Comparison of ENCODE assay signal across 12 mouse cellular contexts in the genomic region with DNA sequence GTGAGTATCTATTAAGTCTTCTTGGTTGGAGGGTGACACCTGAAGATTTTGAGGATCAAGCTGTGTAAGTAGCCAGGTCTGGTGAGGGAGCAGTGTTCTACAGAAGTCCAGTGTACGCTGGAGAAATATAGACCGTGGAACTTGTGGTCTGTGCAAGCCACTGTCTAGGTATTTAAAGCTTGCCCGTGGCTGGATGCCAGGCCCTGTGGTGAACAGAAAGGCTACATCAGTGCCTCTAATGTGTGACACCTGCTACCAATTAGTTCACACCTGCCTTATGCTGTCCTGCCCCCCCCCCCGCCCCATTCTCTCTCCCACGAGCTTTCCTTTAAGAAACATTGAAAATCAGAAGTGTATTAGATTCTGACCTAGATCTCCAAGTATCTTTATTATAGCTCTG. TPM values are rescaled to one million over a fixed set of nuclear protein-coding genes. Genes with fewer than 3 reads are reported as not detected.
DNase-seq lines count a peak whose midpoint lies in the region.
"Had no signal": no experiment of that assay in that cellular context is flagged by ENCODE, and none has a peak within 500 bp of the region (broad histone marks: within the 10 kb centered on the region; RNA-seq: fewer than 3 reads in every experiment).

No protein-coding gene starts in this region.

- DNase-seq in heart, adult 11 months: peak; percentile 76
- no peak for DNase-seq in heart, adult 8-10 months (ENCODE audit: low spot score)
- peak; percentile 22 for DNase-seq in Muller cell, postnatal 12 days (ENCODE audit: inconsistent ontology term)
- DNase-seq in cerebellum, adult 11 months: peak; percentile 66
- peak; percentile 94 for DNase-seq in cerebellum, postnatal 10 days
- no peak for DNase-seq in kidney, postnatal 25 days
- no peak for DNase-seq in right cerebral cortex, adult 2 months (ENCODE audit: low spot score in 2 of 2)
- DNase-seq in lung, postnatal 10 days: no peak
- DNase-seq: B cell, adult 2 months; gastrocnemius, postnatal 25 days; liver; lung, postnatal 14 days had no signal

RNA-seq across cellular contexts. Expression of gene Pcgf5, which starts 40.4 kb away (rescaled TPM):
- 10 to 100 TPM; 65.8 to 88.1 (median 78.6) TPM for total RNA-seq in heart, adult 8-10 months (2022)

Comparison
In these comparisons a context has a peak if more than half of its experiments do, and no peak if none do; other contexts are left out.
1. DNase-seq: peak in heart, adult 11 months (single experiment), Muller cell, postnatal 12 days (single experiment), cerebellum, adult 11 months (single experiment) and cerebellum, postnatal 10 days (2 of 2); none in heart, adult 8-10 months (single experiment), kidney, postnatal 25 days (0 of 2), right cerebral cortex, adult 2 months (0 of 2) and lung, postnatal 10 days (single experiment).